Mouse (Mus musculus): ENCODE data around the gene Nxn. TPM values are rescaled to one million over a fixed set of nuclear protein-coding genes. Genes with fewer than 3 reads are reported as not detected.
"Not testable (repeated sequence)": the region's sequence is repeated elsewhere in the genome, so short reads cannot be mapped to it uniquely, and the experiment has no call there.

Nxn gene
- polyA plus RNA-seq, 1 experiment from 2014 or later = 36.4 TPM

DNA sequence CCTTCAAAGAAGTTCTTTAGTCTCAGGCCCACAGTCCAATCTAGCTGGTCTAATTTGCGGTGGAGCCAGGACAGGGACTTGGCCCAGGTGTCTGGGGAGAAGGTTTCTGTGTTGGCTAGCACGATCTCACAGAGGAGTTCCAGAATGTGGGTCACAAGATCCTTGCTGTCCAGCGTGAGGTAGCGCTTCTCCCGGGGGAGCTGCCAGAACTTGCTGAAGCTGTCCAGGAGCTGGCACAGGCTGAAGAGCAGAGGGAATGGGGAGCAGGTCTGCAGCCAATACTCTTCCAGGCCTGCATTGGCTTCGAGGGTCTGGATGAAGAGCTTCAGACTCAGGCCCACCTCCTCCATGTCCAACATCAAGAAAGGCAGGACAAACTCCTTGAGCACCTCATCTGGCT lies 187.3 kb downstream of the Nxn start:
- H3K9me3 ChIP-seq; H3K4me2 ChIP-seq; H3K4me3 ChIP-seq; ATAC-seq (ENCODE audit: low read depth); H3K27me3 ChIP-seq; H3K27ac ChIP-seq (replicated peaks); H3K9ac ChIP-seq: not testable (repeated sequence)
- H3K36me3 ChIP-seq = peaks cover 71% of the 10 kb centered on the region
- H3K4me1 ChIP-seq (replicated peaks) = peaks cover 11% of the 10 kb centered on the region
- 97% methylated on average over 6 of the region's 6 CpGs for WGBS

GRCm38 (mm10) chr11:76210228-76210985 lies 188.5 kb downstream of the Nxn start:
- Histone ChIP-seq H3K9me3 (no peaks in the 10 kb centered on the region), H3K36me3 (peaks cover 83% of the 10 kb centered on the region), H3K4me2 (no peak overlapping the region), H3K9ac (no peak overlapping the region), H3K27me3 (no peaks in the 10 kb centered on the region), H3K27ac (replicated peaks) (no peak overlapping the region), H3K4me3 (no peak overlapping the region), H3K4me1 (replicated peaks) (no peaks in the 10 kb centered on the region)
- 90% methylated on average over 13 of the region's 13 CpGs for WGBS
- ATAC-seq (ENCODE audit: low read depth) = no peak

Other genes with a start within 250 kb of the Nxn start
- gene Vps53, start 219.5 kb downstream of the Nxn start, polyA plus RNA-seq (2015; fragmentation: Nextera tagmentation; extraction: Ambion mirVana) = 68.7 and 69.3 TPM in 2 replicates
- gene Fam57a, start 219.5 kb downstream of the Nxn start, polyA plus RNA-seq (2015; fragmentation: Nextera tagmentation; extraction: Ambion mirVana) = 28.4 and 28.6 TPM in 2 replicates
- 0.73 and 0.76 TPM in 2 replicates for gene Dbil5, start 181.5 kb downstream of the Nxn start, polyA plus RNA-seq (2015; fragmentation: Nextera tagmentation; extraction: Ambion mirVana)
- 14.6 and 16.9 TPM in 2 replicates for gene Gemin4, start 181.5 kb downstream of the Nxn start, polyA plus RNA-seq (2015; fragmentation: Nextera tagmentation; extraction: Ambion mirVana)
- 19.7 and 20.8 TPM in 2 replicates for gene Mrm3, start 155.4 kb downstream of the Nxn start, polyA plus RNA-seq (2015; fragmentation: Nextera tagmentation; extraction: Ambion mirVana)
- gene Glod4, start 155.4 kb downstream of the Nxn start, polyA plus RNA-seq (2015; fragmentation: Nextera tagmentation; extraction: Ambion mirVana) = 108 and 112 TPM in 2 replicates
- 103 and 124 TPM in 2 replicates for gene Timm22, start 7.8 kb upstream of the Nxn start, polyA plus RNA-seq (2015; fragmentation: Nextera tagmentation; extraction: Ambion mirVana)
- 83.7 and 86.8 TPM in 2 replicates for gene Abr, start 223.2 kb upstream of the Nxn start, polyA plus RNA-seq (2015; fragmentation: Nextera tagmentation; extraction: Ambion mirVana)